Mouse (Mus musculus): ENCODE data around the gene Dync1h1.

GRCm38 (mm10) chr12:110556861-110557628, 44.2 kb upstream of the Dync1h1 start:
- TF ChIP-seq CTCF (IDR thresholded peaks at IDR 0.05; ENCODE audit: insufficient read depth, low read depth, low read length) (no peak), POLR2A (IDR thresholded peaks at IDR 0.05; ENCODE audit: insufficient read depth, low read depth, low read length) (no peak)
